Mouse (Mus musculus): Measurements from ENCODE around the gene A630076J17Rik.
A peak's percentile ranks its signal among the peaks of the same experiment; 100 is the strongest.

The A630076J17Rik gene

DNA sequence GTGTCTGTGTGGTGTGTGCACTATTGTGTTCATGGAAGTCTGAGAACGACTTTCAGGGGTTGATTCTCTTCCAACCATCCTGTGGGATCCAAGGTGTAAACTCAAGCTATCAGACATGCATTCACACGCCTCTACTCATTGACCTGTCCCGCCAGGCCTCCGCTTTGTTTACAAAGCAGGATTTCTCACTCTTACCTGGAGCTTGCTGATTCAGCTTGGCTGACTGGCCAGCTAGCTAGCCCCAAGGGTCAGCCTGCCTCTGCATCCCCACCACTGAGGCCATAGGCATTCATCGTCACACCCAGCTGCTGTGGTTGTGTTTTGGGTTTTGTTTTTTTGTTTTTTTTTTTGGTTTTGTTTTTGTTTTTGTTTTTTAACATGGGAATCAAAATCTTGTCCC is 1.2 kb upstream of the A630076J17Rik start:
- DNase-seq (ENCODE audit: extremely low spot score, low read depth, low spot score), result no peak

- DNase-seq (ENCODE audit: extremely low spot score, low read depth, low spot score), result no peak
These were observed 592 bp upstream of the A630076J17Rik start for GRCm38 (mm10) chr3:107229822-107230221.

DNA sequence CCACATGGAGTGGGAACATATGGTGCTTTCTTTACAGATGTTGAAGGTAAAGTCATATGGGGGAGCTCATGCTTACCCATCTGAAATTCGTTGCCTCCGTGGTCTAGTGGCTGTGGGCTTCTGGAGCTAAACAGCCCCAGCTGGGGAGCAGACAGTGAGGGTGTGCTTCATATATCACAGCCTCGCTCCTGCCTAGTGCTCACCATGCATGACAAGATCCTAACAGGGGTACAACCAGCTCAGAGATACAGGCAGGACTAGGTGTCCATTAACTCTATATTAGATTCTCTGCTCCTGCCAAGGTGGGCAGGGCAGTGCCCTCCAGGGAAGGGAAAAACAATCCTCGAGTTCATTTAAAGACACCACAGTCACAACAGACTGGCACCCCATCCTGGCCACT is 788 bp downstream of the A630076J17Rik start:
- DNase-seq (ENCODE audit: extremely low spot score, low read depth, low spot score), result no peak

- peak; percentile 72 for DNase-seq (ENCODE audit: extremely low spot score, low read depth, low spot score)
These were observed 3.0 kb downstream of the A630076J17Rik start for GRCm38 (mm10) chr3:107233351-107233813.

DNA sequence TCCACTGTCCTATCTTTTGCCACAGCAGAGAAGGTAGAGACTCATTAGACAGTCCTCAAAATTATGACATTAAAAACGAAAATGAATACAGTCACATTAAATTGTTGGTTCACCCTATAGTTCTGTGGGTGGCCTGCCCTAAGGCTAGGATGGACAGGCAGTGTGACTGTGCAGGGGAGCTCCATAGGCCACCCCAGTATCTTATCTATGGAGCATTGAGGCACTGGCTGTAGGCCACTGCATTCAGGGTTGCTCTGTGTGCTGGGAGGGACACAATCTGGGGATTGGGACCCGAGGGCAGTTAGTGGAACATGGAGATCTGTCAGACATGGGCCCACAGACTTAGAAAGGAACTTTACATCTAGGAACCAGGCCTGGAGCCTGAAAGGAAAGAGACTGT is 3.5 kb downstream of the A630076J17Rik start:
- DNase-seq (ENCODE audit: extremely low spot score, low read depth, low spot score), result no peak

GRCm38 (mm10) chr3:107238051-107238450 is 7.6 kb downstream of the A630076J17Rik start:
- no peak for DNase-seq (ENCODE audit: extremely low spot score, low read depth, low spot score)

DNA sequence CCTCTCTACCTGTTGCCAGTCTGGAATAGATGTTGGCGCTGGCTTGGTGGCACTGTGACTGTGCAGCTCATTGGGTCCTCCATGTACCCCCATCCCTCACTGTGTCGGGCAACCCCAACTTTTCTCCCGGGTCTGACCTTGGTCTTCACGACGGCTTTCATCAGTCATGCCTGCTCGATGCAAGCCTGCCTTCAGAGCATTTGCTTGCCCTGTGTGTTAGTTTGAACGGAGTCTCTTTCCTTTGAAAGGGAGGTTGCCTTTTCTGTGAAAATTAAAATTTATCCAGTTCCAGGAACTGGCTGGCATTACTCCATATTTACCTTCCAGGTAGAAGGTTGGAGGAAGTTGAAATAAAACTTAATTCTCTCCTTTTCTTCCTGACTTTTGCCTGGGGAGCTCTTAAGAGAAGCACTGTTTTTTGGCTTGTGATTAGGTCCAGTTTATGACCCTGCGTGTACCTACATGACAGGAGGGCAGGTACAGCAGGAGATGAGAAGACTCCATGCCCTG is 8.1 kb downstream of the A630076J17Rik start:
- DNase-seq (ENCODE audit: extremely low spot score, low read depth, low spot score), result no peak

- DNase-seq (ENCODE audit: extremely low spot score, low read depth, low spot score), result no peak
These were observed 9.2 kb downstream of the A630076J17Rik start, which contains the start of gene Prok1 for GRCm38 (mm10) chr3:107239607-107240006. Gene Prok1, minus strand, starts transcription at chr3:107239707.

GRCm38 (mm10) chr3:107241389-107242094 is 11.1 kb downstream of the A630076J17Rik start:
- DNase-seq (ENCODE audit: extremely low spot score, low read depth, low spot score), result no peak

DNA sequence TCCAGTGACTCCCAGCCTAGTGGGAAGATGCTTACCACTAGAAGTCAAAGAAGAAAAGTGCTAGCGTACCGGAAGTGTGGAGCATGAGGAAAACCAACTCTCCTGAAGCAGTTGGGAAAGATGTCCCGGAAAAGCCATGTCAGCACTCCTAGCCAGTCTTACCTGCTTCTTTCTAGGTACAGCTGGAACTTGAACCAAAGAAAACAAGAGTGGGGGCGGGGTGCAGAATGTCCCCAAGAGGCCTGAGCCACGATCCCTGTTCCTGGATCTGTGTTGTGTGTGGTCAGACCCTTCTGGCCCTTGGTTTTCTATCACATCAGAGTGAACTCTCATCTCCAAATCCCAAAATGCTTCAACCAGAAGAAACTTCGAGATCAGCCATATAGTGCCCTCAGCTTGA is 16.5 kb downstream of the A630076J17Rik start:
- DNase-seq (ENCODE audit: extremely low spot score, low read depth, low spot score), result no peak

DNA sequence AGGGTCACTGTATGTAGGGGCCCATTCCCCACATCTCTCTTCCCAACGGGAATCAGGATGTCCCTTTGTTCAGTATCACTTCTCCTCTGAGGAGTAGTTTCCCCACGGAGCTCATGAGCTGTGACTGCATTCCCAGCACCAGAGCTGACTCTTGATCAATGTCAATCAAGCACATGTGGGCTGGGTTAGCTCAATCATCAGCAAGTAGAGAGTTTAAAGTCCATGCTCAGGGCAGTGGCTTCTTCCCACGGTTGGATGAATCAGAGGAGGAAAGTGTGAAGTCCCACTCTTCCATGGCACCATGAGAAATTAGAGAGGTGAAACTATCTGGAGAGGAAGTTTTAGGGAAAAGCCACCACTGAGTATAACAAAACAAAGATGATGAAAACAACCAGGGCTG is 18.6 kb downstream of the A630076J17Rik start:
- no peak for DNase-seq (ENCODE audit: extremely low spot score, low read depth, low spot score)

DNA sequence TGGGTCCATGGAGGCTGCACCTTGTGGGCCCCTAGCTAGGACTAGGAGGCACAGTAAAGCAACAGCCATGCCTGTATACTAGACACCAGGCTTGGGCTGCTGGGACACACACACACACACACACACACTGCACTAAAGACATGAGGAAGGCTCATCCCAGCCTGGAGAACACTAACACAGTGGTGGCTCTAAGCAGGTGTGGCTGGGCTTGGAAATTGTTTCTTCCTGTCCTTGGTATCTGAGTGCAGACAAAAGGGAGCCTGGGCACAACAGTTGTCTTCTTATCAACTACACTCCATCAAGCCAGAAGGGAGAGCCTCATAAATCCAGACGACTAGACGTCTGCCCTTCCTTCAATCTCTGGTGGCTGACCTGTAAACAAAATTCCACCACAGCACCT is 19.9 kb downstream of the A630076J17Rik start:
- no peak for DNase-seq (ENCODE audit: extremely low spot score, low read depth, low spot score)

- no peak for DNase-seq (ENCODE audit: extremely low spot score, low read depth, low spot score)
These were observed 21.6 kb downstream of the A630076J17Rik start for GRCm38 (mm10) chr3:107252035-107252434.

GRCm38 (mm10) chr3:107253925-107254324 is 23.5 kb downstream of the A630076J17Rik start:
- DNase-seq (ENCODE audit: extremely low spot score, low read depth, low spot score), result no peak

- DNase-seq (ENCODE audit: extremely low spot score, low read depth, low spot score), result no peak
These were observed 25.6 kb downstream of the A630076J17Rik start for GRCm38 (mm10) chr3:107255992-107256391.

- no peak for DNase-seq (ENCODE audit: extremely low spot score, low read depth, low spot score)
These were observed 26.3 kb downstream of the A630076J17Rik start for GRCm38 (mm10) chr3:107256724-107257123.

DNA sequence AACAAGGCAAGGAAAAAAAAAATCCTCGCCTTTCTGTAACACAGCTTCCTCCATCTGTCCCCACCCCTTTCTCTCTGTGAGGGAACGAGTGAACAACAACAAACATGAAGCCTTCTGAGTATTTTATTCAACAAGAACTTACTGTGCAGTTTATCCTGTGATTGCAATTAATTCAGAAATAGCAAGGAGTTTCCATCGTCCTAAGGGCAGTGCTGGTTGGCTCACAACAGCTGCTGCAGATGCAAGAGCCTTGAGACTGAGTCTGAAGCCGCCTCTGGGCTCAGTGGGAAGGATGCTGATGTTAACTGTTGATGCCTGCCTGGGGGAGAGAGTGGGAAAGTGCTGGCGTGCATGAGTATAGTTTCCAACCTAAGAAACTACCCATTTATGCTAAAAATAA is 27.5 kb downstream of the A630076J17Rik start:
- no peak for DNase-seq (ENCODE audit: extremely low spot score, low read depth, low spot score)

GRCm38 (mm10) chr3:107260956-107261850 is 30.8 kb downstream of the A630076J17Rik start:
- DNase-seq (ENCODE audit: extremely low spot score, low read depth, low spot score), result no peak

DNA sequence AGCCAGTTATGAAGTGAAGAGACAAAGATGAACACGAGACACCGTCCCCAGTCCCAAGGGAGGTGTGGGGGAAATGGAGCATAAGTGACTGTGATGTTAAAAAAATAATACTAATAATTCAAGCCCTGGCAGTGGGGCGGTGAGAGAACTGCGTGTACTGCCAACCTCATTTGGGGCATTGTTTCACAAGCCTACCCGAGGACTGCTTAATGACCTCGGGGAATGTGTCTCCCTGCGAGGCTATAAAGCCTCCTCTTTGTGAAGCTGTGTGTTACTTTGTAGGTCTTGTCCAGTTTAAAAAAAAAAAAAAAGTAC is 31.4 kb downstream of the A630076J17Rik start:
- DNase-seq (ENCODE audit: extremely low spot score, low read depth, low spot score), result no peak

DNA sequence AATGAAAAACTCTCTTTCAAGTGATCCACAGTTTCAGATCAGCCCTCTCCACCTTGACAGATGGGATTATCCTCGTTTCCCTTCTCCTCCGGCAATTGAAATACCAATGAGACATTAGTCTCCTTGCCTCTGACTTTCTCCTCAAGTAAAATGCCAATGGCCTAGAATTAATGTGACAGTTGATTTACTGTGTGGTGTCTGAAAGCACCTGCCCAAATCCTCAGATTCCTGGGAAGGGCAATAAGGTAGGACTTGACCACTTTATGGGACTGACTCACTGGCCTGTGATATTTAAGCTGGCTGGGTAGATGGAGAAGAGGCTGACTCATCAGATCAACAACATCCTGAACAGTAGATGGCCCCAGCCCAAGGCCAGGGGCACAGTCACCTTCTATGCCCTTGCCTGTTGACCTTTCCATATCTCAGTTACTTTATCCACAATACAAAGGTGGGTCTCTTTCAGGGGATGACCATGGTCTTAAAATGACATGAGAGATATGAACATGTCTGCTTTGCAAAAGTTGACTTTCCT is 36.5 kb downstream of the A630076J17Rik start:
- no peak for DNase-seq (ENCODE audit: extremely low spot score, low read depth, low spot score)

GRCm38 (mm10) chr3:107272433-107272832 is 42.0 kb downstream of the A630076J17Rik start:
- no peak for DNase-seq (ENCODE audit: extremely low spot score, low read depth, low spot score)

GRCm38 (mm10) chr3:107273820-107274219 is 43.4 kb downstream of the A630076J17Rik start:
- DNase-seq (ENCODE audit: extremely low spot score, low read depth, low spot score), result no peak
